Mouse (Mus musculus): ENCODE results near the gene Ubp1. TPM values are rescaled to one million over a fixed set of nuclear protein-coding genes. Genes with fewer than 3 reads are reported as not detected.
"Not testable (repeated sequence)": the region's sequence is repeated elsewhere in the genome, so short reads cannot be mapped to it uniquely, and the experiment has no call there.

Gene Ubp1
- total and polyA plus RNA-seq, 3 experiments, result 42.0 to 73.4 (median 51.1) TPM

GRCm38 (mm10) chr9:113904315-113904714, 26.4 kb upstream of the Ubp1 start:
- H3K9ac ChIP-seq (ENCODE audit: insufficient read depth, low read depth); H3K9me3 ChIP-seq (replicated peaks; ENCODE audit: low read length); H3K4me1 ChIP-seq (ENCODE audit: control insufficient read depth in 1 of 2, insufficient read depth in 2 of 2); H3K79me2 ChIP-seq (replicated peaks; ENCODE audit: control insufficient read depth, extremely low read depth, insufficient read depth, poor library complexity, severe bottlenecking); in situ Hi-C loops (cut with MboI; ENCODE audit: low pct_ligation_motif_present, low pct_unique_long_range_greater_than_20kb, low sequenced_read_pairs); H3K4me2 ChIP-seq (ENCODE audit: insufficient read depth, low read depth, poor library complexity, severe bottlenecking); DNase-seq (ENCODE audit: extremely low read depth); H3K27ac ChIP-seq (ENCODE audit: insufficient read depth, low read depth); H3K27me3 ChIP-seq (replicated peaks); H3K4me3 ChIP-seq (replicated peaks in 1 of 3; ENCODE audit: low read depth in 2 of 3, low read length in 2 of 3, poor library complexity in 1 of 3); dilution Hi-C loops (cut with MboI; ENCODE audit: extremely low pct_ligation_motif_present, extremely low pct_unique_long_range_greater_than_20kb, low sequenced_read_pairs): not testable (repeated sequence)
- peaks cover 39 to 86% of the 10 kb centered on the region in 2 experiments for H3K36me3 ChIP-seq (replicated peaks in 1 of 2; ENCODE audit: control insufficient read depth in 1 of 2, insufficient read depth in 1 of 2, low read length in 1 of 2)
- peak in 1 of 2 experiments; percentile 26; a peak in 1 of 4 replicates for TF ChIP-seq CTCF (conservative IDR thresholded peaks at IDR 0.05 in 1 of 2, IDR thresholded peaks at IDR 0.05 in 1 of 2; ENCODE audit: low read depth in 2 of 2, low read length in 2 of 2)

- no peak overlapping the region for H3K9ac ChIP-seq (ENCODE audit: insufficient read depth, low read depth)
- H3K27me3 ChIP-seq (replicated peaks), result no peaks in the 10 kb centered on the region
- no peak overlapping the region for H3K4me3 ChIP-seq (replicated peaks in 1 of 3; ENCODE audit: low read depth in 2 of 3, low read length in 2 of 3, poor library complexity in 1 of 3)
- dilution Hi-C loops (cut with MboI; ENCODE audit: extremely low pct_ligation_motif_present, extremely low pct_unique_long_range_greater_than_20kb, low sequenced_read_pairs) (no loop called here), in situ Hi-C loops (cut with MboI; ENCODE audit: low pct_ligation_motif_present, low pct_unique_long_range_greater_than_20kb, low sequenced_read_pairs) (no loop called here)
- H3K79me2 ChIP-seq (replicated peaks; ENCODE audit: control insufficient read depth, extremely low read depth, insufficient read depth, poor library complexity, severe bottlenecking), result no peaks in the 10 kb centered on the region
- peaks cover 24 to 72% of the 10 kb centered on the region in 2 experiments for H3K36me3 ChIP-seq (replicated peaks in 1 of 2; ENCODE audit: control insufficient read depth in 1 of 2, insufficient read depth in 1 of 2, low read length in 1 of 2)
- H3K27ac ChIP-seq (ENCODE audit: insufficient read depth, low read depth), result no peak overlapping the region
- H3K4me1 ChIP-seq (ENCODE audit: control insufficient read depth in 1 of 2, insufficient read depth in 2 of 2), result no peaks in the 10 kb centered on the region
- TF ChIP-seq TCF12 (IDR thresholded peaks at IDR 0.05; ENCODE audit: low read depth, low read length), result no peak
- no peak for TF ChIP-seq MAX (IDR thresholded peaks at IDR 0.05; ENCODE audit: low read length)
- no peak for TF ChIP-seq JUN (IDR thresholded peaks at IDR 0.05; ENCODE audit: insufficient read depth, low read depth, low read length)
- no peak for TF ChIP-seq PAX5 (IDR thresholded peaks at IDR 0.05; ENCODE audit: low read length)
- TF ChIP-seq ZC3H11A (IDR thresholded peaks at IDR 0.05; ENCODE audit: low read depth, low read length), result no peak
- TF ChIP-seq RCOR1 (conservative IDR thresholded peaks at IDR 0.05; ENCODE audit: low read depth, low read length), result no peak
- no peak for TF ChIP-seq BHLHE40 (IDR thresholded peaks at IDR 0.05; ENCODE audit: low read depth, low read length)
- TF ChIP-seq MYC (IDR thresholded peaks at IDR 0.05; ENCODE audit: low read depth, low read length), result no peak
- no peak for TF ChIP-seq ETS1 (conservative IDR thresholded peaks at IDR 0.05; ENCODE audit: low read depth, low read length)
- no peak for TF ChIP-seq SIN3A (IDR thresholded peaks at IDR 0.05; ENCODE audit: low read length)
- no peak for DNase-seq (ENCODE audit: extremely low read depth)
- H3K4me2 ChIP-seq (ENCODE audit: insufficient read depth, low read depth, poor library complexity, severe bottlenecking), result no peak overlapping the region
- no peaks in the 10 kb centered on the region for H3K9me3 ChIP-seq (replicated peaks; ENCODE audit: low read length)
Observed at GRCm38 (mm10) chr9:113915789-113916188, 14.9 kb upstream of the Ubp1 start.

- DNase-seq (ENCODE audit: extremely low read depth), result no peak
- Histone ChIP-seq H3K27me3 (replicated peaks) (no peaks in the 10 kb centered on the region), H3K79me2 (replicated peaks; ENCODE audit: control insufficient read depth, extremely low read depth, insufficient read depth, poor library complexity, severe bottlenecking) (no peaks in the 10 kb centered on the region), H3K36me3 (replicated peaks in 1 of 2; ENCODE audit: control insufficient read depth in 1 of 2, insufficient read depth in 1 of 2, low read length in 1 of 2) (peaks cover 6 to 49% of the 10 kb centered on the region in 2 experiments), H3K4me2 (ENCODE audit: insufficient read depth, low read depth, poor library complexity, severe bottlenecking) (no peak overlapping the region), H3K4me1 (ENCODE audit: control insufficient read depth in 1 of 2, insufficient read depth in 2 of 2) (no peaks in the 10 kb centered on the region), H3K9ac (ENCODE audit: insufficient read depth, low read depth) (no peak overlapping the region), H3K27ac (ENCODE audit: insufficient read depth, low read depth) (no peak overlapping the region), H3K9me3 (replicated peaks; ENCODE audit: low read length) (no peaks in the 10 kb centered on the region), H3K4me3 (replicated peaks in 1 of 3; ENCODE audit: low read depth in 2 of 3, low read length in 2 of 3, poor library complexity in 1 of 3) (no peak overlapping the region)
- dilution Hi-C loops (cut with MboI; ENCODE audit: extremely low pct_ligation_motif_present, extremely low pct_unique_long_range_greater_than_20kb, low sequenced_read_pairs), result no loop called here
- TF ChIP-seq MEF2A (IDR thresholded peaks at IDR 0.05; ENCODE audit: borderline replicate concordance, low read depth, low read length) (no peak), GABPA (IDR thresholded peaks at IDR 0.05; ENCODE audit: insufficient replicate concordance, low read depth, low read length) (no peak), ZKSCAN1 (IDR thresholded peaks at IDR 0.05; ENCODE audit: borderline replicate concordance, low read depth, low read length) (no peak), SIN3A (IDR thresholded peaks at IDR 0.05; ENCODE audit: low read length) (no peak), EP300 (IDR thresholded peaks at IDR 0.05; ENCODE audit: low read length) (no peak), RAD21 (IDR thresholded peaks at IDR 0.05; ENCODE audit: low read depth, low read length) (no peak), E2F4 (IDR thresholded peaks at IDR 0.05; ENCODE audit: insufficient replicate concordance, low read depth, low read length) (no peak), HCFC1 (IDR thresholded peaks at IDR 0.05; ENCODE audit: low read depth, low read length) (no peak), JUN (IDR thresholded peaks at IDR 0.05; ENCODE audit: insufficient read depth, low read depth, low read length) (no peak), MXI1 (IDR thresholded peaks at IDR 0.05; ENCODE audit: low read depth, low read length) (no peak), ZC3H11A (IDR thresholded peaks at IDR 0.05; ENCODE audit: low read depth, low read length) (no peak), IRF4 (IDR thresholded peaks at IDR 0.05; ENCODE audit: low read depth, low read length) (no peak), TCF12 (IDR thresholded peaks at IDR 0.05; ENCODE audit: low read depth, low read length) (no peak), ZMIZ1 (IDR thresholded peaks at IDR 0.05; ENCODE audit: low read depth, low read length) (no peak)
- in situ Hi-C loops (cut with MboI; ENCODE audit: low pct_ligation_motif_present, low pct_unique_long_range_greater_than_20kb, low sequenced_read_pairs), result loop anchor here (10.0 kb wide), 1 partner anchor 178 kb away; the partner anchor contains the start of gene Clasp2
Observed at GRCm38 (mm10) chr9:113922677-113923076, 8.1 kb upstream of the Ubp1 start.

Measured in CH12.LX (cell line).